Mouse (Mus musculus) heart, embryonic 14.5 days (tissue): ENCODE data around the gene Gad1. TPM values are rescaled to one million over a fixed set of nuclear protein-coding genes. Genes with fewer than 3 reads are reported as not detected.

Experiments
- ATAC-seq: fragments of 200-750 bp; cut with Nextera tagmentation; 2 replicates; pipeline ENCODE4 v1.8.0; 2017; ENCODE audit warnings: low read depth, moderate TSS enrichment; ENCODE audit not compliant: insufficient number of reproducible peaks, insufficient read depth, low FRiP score
- H3K27ac ChIP-seq, 2 experiments: fragments of 200-500 bp in 1 of 2; fragments of 300-500 bp in 1 of 2; sonication (generic) in 1 of 2; replicated peaks in 1 of 2; 2 replicates each; pipeline ENCODE4 v1.5.1; 2012 to 2014; ENCODE audit warnings: low read depth in 2 of 2, low read length in 2 of 2, control low read depth in 1 of 2, mild to moderate bottlenecking in 1 of 2, mixed read lengths in 1 of 2; ENCODE audit not compliant: control insufficient read depth in 1 of 2, insufficient read depth in 1 of 2
- H3K27me3 ChIP-seq: fragments of 300-500 bp; sonication (generic); 2 replicates; pipeline ENCODE4 v1.6.1; 2014; ENCODE audit warnings: mild to moderate bottlenecking, low read length, control low read depth; ENCODE audit not compliant: control insufficient read depth, insufficient read depth
- H3K36me3 ChIP-seq: fragments of 300-500 bp; sonication (generic); 2 replicates; pipeline ENCODE4 v1.6.1; 2014; ENCODE audit warnings: mild to moderate bottlenecking, control low read depth, low read length, mixed read lengths; ENCODE audit not compliant: control insufficient read depth, insufficient read depth
- H3K4me1 ChIP-seq, 2 experiments: fragments of 200-500 bp in 1 of 2; fragments of 300-500 bp in 1 of 2; sonication (generic) in 1 of 2; 2 replicates each; pipeline ENCODE4 v1.6.1; 2012 to 2014; ENCODE audit warnings: low read length in 2 of 2, control low read depth in 1 of 2, mixed read lengths in 1 of 2; ENCODE audit not compliant: control insufficient read depth in 2 of 2, insufficient read depth in 2 of 2
- H3K4me2 ChIP-seq: fragments of 300-500 bp; sonication (generic); 2 replicates; pipeline ENCODE4 v1.6.1; 2014; ENCODE audit warnings: mild to moderate bottlenecking, low read length
- H3K4me3 ChIP-seq, 2 experiments: fragments of 200-500 bp in 1 of 2; fragments of 300-500 bp in 1 of 2; sonication (generic) in 1 of 2; 2 replicates each; pipeline ENCODE4 v1.5.1; 2012 to 2014; ENCODE audit warnings: low read length in 2 of 2, mild to moderate bottlenecking in 2 of 2, control low read depth in 1 of 2, low read depth in 1 of 2, moderate library complexity in 1 of 2; ENCODE audit not compliant: control insufficient read depth in 1 of 2, insufficient read depth in 1 of 2
- H3K9ac ChIP-seq: fragments of 300-500 bp; sonication (generic); 2 replicates; pipeline ENCODE4 v1.6.1; 2014; ENCODE audit warnings: mild to moderate bottlenecking, low read length
- H3K9me3 ChIP-seq: fragments of 300-500 bp; sonication (generic); 2 replicates; pipeline ENCODE4 v1.6.1; 2016; ENCODE audit warnings: low read length, control low read depth; ENCODE audit not compliant: control insufficient read depth
- WGBS: fragments of 180-500 bp; shearing (Covaris S2); extraction: QIAGEN DNeasy Blood & Tissue Kit; methylation state at CpG from one replicate; pipeline ENCODE4 v1.1.7; 2014; 5-methylcytosine and 5-hydroxymethylcytosine counted together
- polyA plus RNA-seq: library from polyadenylated mRNA; unstranded; fragments of >200 nt; fragmentation: Nextera tagmentation; extraction: Ambion mirVana; gene quantifications from 2 replicates; pipeline ENCODE4 v1.2.1, GENCODE M21; 2014

Gene Gad1
- polyA plus RNA-seq, 1 experiment from 2014 or later = 0.23 TPM

DNA sequence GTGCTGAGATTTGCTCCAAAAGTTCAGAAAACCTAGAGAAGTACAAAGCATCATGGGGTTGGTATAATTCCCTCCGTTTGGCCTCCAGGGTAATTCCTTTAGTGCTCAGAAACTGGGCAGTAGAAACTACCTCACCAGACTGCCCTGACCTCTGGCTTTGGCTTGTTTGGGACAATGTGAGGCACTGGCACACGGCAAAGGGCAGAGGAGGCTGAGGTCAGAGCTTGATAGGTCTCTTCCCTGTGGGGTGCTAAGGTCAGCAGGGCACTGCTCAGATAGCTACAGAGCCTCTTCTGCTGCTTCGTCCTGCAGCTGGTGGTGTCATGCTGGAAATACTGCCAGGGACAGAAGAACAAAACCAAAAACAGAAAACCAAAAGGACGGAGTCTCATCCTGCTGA is 94.8 kb downstream of the Gad1 start:
- H3K27me3 ChIP-seq = no peaks in the 10 kb centered on the region
- WGBS = 47% methylated on average over 4 of the region's 4 CpGs
- no peak overlapping the region for H3K4me3 ChIP-seq

DNA sequence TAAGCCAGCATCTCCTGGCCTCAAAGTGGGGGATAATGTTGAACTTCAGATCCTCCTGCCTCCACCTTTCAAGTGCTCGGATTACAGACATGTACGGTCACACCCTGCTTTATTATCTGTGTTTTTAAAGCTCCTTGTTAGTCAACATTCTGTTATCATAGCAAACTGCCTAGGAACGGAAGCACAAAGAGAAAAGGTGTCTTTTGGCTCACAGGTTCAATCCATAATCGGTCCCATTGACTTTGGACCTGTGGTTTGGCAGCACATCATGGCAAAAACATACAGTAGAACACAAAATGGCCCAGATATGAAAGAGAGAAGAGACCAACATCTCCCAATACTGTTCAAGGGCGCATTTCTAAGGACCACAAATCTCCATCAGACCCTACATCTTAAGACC is 95.4 kb downstream of the Gad1 start:
- Histone ChIP-seq H3K9me3 (no peaks in the 10 kb centered on the region), H3K4me1 (no peaks in the 10 kb centered on the region), H3K4me3 (no peak overlapping the region), H3K4me2 (no peak overlapping the region), H3K27ac (no peak overlapping the region), H3K27me3 (no peaks in the 10 kb centered on the region), H3K9ac (no peak overlapping the region), H3K36me3 (no peaks in the 10 kb centered on the region)
- 82% methylated on average over 5 of the region's 5 CpGs for WGBS
- no peak for ATAC-seq

More for the DNA sequence above, 94.8 kb downstream of the Gad1 start:
- H3K27ac ChIP-seq = no peak overlapping the region
- ATAC-seq = no peak
- no peaks in the 10 kb centered on the region for H3K36me3 ChIP-seq
- H3K4me2 ChIP-seq = no peak overlapping the region
- no peaks in the 10 kb centered on the region for H3K9me3 ChIP-seq
- H3K9ac ChIP-seq = no peak overlapping the region
- no peaks in the 10 kb centered on the region for H3K4me1 ChIP-seq

DNA sequence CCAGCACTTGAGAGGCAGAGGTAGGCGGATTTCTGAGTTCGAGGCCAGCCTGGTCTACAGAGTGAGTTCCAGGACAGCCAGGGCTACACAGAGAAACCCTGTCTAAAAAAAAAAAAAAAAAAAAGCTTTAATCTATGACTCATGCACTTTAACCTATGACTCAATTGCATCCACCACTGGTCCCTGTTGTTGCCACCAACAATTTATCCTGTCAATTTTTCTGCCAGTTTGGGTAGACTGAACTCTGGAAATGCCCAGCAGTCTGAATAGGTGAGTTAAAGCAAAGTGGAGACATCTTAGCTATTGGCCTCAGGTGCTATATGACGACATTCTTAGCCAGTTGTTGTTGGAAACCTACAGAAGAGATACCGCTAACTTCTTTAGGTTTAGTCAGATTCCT is 96.6 kb downstream of the Gad1 start:
- H3K9ac ChIP-seq = no peak overlapping the region
- 77% methylated on average over 4 of the region's 4 CpGs for WGBS
- no peaks in the 10 kb centered on the region for H3K4me1 ChIP-seq
- no peak overlapping the region for H3K27ac ChIP-seq
- no peak overlapping the region for H3K4me3 ChIP-seq
- H3K4me2 ChIP-seq = no peak overlapping the region
- ATAC-seq = no peak
- no peaks in the 10 kb centered on the region for H3K36me3 ChIP-seq
- no peaks in the 10 kb centered on the region for H3K9me3 ChIP-seq
- H3K27me3 ChIP-seq = no peaks in the 10 kb centered on the region

Other genes starting within 250 kb of the Gad1 start
- 0.12 and 0.27 TPM in 2 replicates for gene Sp5, start 78.1 kb upstream of the Gad1 start, polyA plus RNA-seq
- gene Erich2, start 44.3 kb upstream of the Gad1 start, polyA plus RNA-seq = 0.36 and 1.0 TPM in 2 replicates
- gene Gorasp2, start 108.5 kb downstream of the Gad1 start, polyA plus RNA-seq = 138 and 140 TPM in 2 replicates
- 3.9 and 4.4 TPM in 2 replicates for gene Gm26558, start 109.0 kb downstream of the Gad1 start, polyA plus RNA-seq